In the genomic region with DNA sequence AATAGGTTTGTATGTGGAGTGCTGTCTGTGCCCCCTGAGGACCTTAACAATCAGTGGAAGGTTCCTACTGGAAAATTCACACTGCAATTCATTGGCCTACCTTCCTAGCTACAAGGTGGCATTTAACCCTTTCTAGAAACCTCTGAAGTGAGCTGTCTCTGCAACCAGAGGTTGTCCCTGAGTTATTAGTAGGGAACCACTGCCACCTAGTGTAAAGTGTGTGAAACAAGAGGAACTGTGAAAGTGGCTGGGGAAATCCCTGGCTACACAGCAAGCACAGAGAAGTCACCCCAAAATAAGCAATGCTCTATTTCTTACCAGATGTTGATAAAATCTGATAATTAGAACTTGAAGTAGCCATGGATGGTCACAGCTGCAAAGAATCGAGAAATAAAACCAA, we compare ENCODE assay signal across 10 mouse cellular contexts. TPM values are rescaled to one million over a fixed set of nuclear protein-coding genes. Genes with fewer than 3 reads are reported as not detected.
DNase-seq lines count a peak whose midpoint lies in the region; ATAC-seq and TF ChIP-seq lines count a peak whose summit lies in the region.
"Had no signal": no experiment of that assay in that cellular context is flagged by ENCODE, and none has a peak within 500 bp of the region (broad histone marks: within the 10 kb centered on the region; RNA-seq: fewer than 3 reads in every experiment).

No protein-coding gene starts in this region.

- H3K9ac ChIP-seq in liver, adult 2 months (ENCODE audit: low read depth, low read length) = no peak overlapping the region
- no peak overlapping the region for H3K9ac ChIP-seq in liver, embryonic 12.5 days

- H3K4me2 ChIP-seq in liver, embryonic 12.5 days = no peak overlapping the region

- intact Hi-C loops in gastrocnemius, adult 2 months (cut with DNase I) = no loop called here

- no peaks in the 10 kb centered on the region for H3K79me2 ChIP-seq in liver, adult 2 months (ENCODE audit: control insufficient read depth, insufficient read depth, low read length)

- no peak overlapping the region for H3K4me3 ChIP-seq in gastrocnemius, adult 2 months
- H3K4me3 ChIP-seq in liver, adult 2 months (ENCODE audit: insufficient read depth, low read depth, low read length) = no peak overlapping the region
- no peak overlapping the region for H3K4me3 ChIP-seq in liver, embryonic 12.5 days
- no peak overlapping the region for H3K4me3 ChIP-seq in midbrain, embryonic 10.5 days

- no peaks in the 10 kb centered on the region for H3K27me3 ChIP-seq in liver, adult 2 months (ENCODE audit: control insufficient read depth, insufficient read depth, low read length)
- peaks cover 4% of the 10 kb centered on the region; the same call in 1 of the 2 replicates for H3K27me3 ChIP-seq in liver, embryonic 12.5 days (replicated peaks)
- peaks cover 9% of the 10 kb centered on the region; the same call in 1 of the 2 replicates for H3K27me3 ChIP-seq in midbrain, embryonic 10.5 days (ENCODE audit: low read depth, poor library complexity, severe bottlenecking)

- H3K4me1 ChIP-seq in liver, adult 2 months (ENCODE audit: control insufficient read depth, insufficient read depth, low read length) = no peaks in the 10 kb centered on the region
- no peaks in the 10 kb centered on the region for H3K4me1 ChIP-seq in liver, embryonic 12.5 days
- no peaks in the 10 kb centered on the region for H3K4me1 ChIP-seq in midbrain, embryonic 10.5 days

- 9% methylated on average over 1 of the region's 1 CpGs for WGBS in liver, adult 2 months
- WGBS in liver, embryonic 12.5 days (ENCODE audit: insufficient replicate concordance) = 12% methylated on average over 1 of the region's 1 CpGs
- WGBS in midbrain, embryonic 10.5 days = 31% methylated on average over 1 of the region's 1 CpGs

- H3K27ac ChIP-seq in gastrocnemius, adult 2 months = no peak overlapping the region
- no peak overlapping the region for H3K27ac ChIP-seq in liver, adult 2 months (replicated peaks; ENCODE audit: insufficient read depth, low read depth, low read length)
- no peak overlapping the region for H3K27ac ChIP-seq in liver, embryonic 12.5 days
- no peak overlapping the region for H3K27ac ChIP-seq in midbrain, embryonic 10.5 days (replicated peaks)
- H3K27ac ChIP-seq: macrophage had no signal

- H3K9me3 ChIP-seq in liver, embryonic 12.5 days (replicated peaks) = no peaks in the 10 kb centered on the region; the same call in 1 of the 2 replicates
- H3K9me3 ChIP-seq in midbrain, embryonic 10.5 days (replicated peaks) = 0 out of 2 replicates have a peak, but pooled peaks cover 3% of the 10 kb centered on the region

- no peaks in the 10 kb centered on the region for H3K36me3 ChIP-seq in liver, adult 2 months (ENCODE audit: control insufficient read depth, insufficient read depth, low read length)
- no peaks in the 10 kb centered on the region for H3K36me3 ChIP-seq in liver, embryonic 12.5 days
- H3K36me3 ChIP-seq in midbrain, embryonic 10.5 days = no peaks in the 10 kb centered on the region

- TF ChIP-seq POLR2A in liver, adult 2 months (IDR thresholded peaks at IDR 0.05; ENCODE audit: extremely low read depth, insufficient read depth, low read length) = no peak

- ATAC-seq in liver, embryonic 12.5 days = no peak
- peak; percentile 59; the same call in 1 of the 2 replicates for ATAC-seq in granulocyte monocyte progenitor cell, adult 5-6 weeks (replicated peaks; ENCODE audit: poor library complexity, severe bottlenecking)

- DNase-seq in gastrocnemius, adult 2 months = no peak
- no peak for DNase-seq in gastrocnemius, postnatal 25 days
- DNase-seq in liver, adult 2 months (ENCODE audit: extremely low read depth, low read depth, low spot score) = peak; percentile 7
- DNase-seq in MN1 (ENCODE audit: low spot score) = peak; percentile 55
- DNase-seq in right cerebral cortex, postnatal 36 days (ENCODE audit: low spot score in 2 of 2) = no peak
- no peak for DNase-seq in midbrain, embryonic 10.5 days (ENCODE audit: low spot score)
- DNase-seq: layer of hippocampus, postnatal 36 days had no signal

- peak; percentile 65 for TF ChIP-seq CTCF in gastrocnemius, adult 2 months (IDR thresholded peaks at IDR 0.05)
- TF ChIP-seq CTCF in liver, adult 2 months (IDR thresholded peaks at IDR 0.05; ENCODE audit: low read depth, low read length) = no peak

RNA-seq across cellular contexts. Expression of a gene that starts 31.6 kb away (rescaled TPM):
- total RNA-seq in gastrocnemius, adult 2 months (2021) = 10 to 100 TPM; 34.8 to 47.1 TPM
- 10 to 100 TPM; 45.7 to 46.8 TPM for total RNA-seq in gastrocnemius, postnatal 25 days (2021)
- total RNA-seq in liver, adult 2 months (2014; rRNA removed) = 0.28 and 0.40 TPM in 2 replicates
- 0.81 and 0.97 TPM in 2 replicates for polyA plus RNA-seq in liver, adult 2 months (2012; rRNA removed)
- 1.1 and 1.2 TPM in 2 replicates for polyA plus RNA-seq in liver, embryonic 12.5 days (2016; fragmentation: Nextera tagmentation; extraction: Ambion mirVana)
- total RNA-seq in granulocyte monocyte progenitor cell, adult 5-6 weeks (2014; fragmentation: Nextera tagmentation) = 1.2 and 1.3 TPM in 2 replicates
- 0.30 and 3.0 TPM in 2 replicates for total RNA-seq in granulocyte monocyte progenitor cell, adult 5-6 weeks (2017)
- polyA plus RNA-seq in midbrain, embryonic 10.5 days (2016; fragmentation: Nextera tagmentation; extraction: Ambion mirVana) = 10.1 and 12.8 TPM in 2 replicates

Comparison
In these comparisons a context has a peak if more than half of its experiments do, and no peak if none do; other contexts are left out.
1. DNase-seq: peak in liver, adult 2 months (single experiment) and MN1 (single experiment); none in gastrocnemius, adult 2 months (single experiment), gastrocnemius, postnatal 25 days (single experiment), right cerebral cortex, postnatal 36 days (0 of 2) and midbrain, embryonic 10.5 days (single experiment).
2. RNA of a gene that starts 31.6 kb away (total RNA-seq): 34.8 to 47.1 TPM in gastrocnemius, adult 2 months and 45.7 to 46.8 TPM in gastrocnemius, postnatal 25 days; 0.30 to 3.0 TPM in granulocyte monocyte progenitor cell, adult 5-6 weeks and 0.28 to 0.40 TPM in liver, adult 2 months; every median in the first group is over 4 times any median in the second.